Mouse (Mus musculus) brain, embryonic 14.5 days (tissue): ENCODE results near the gene Gm12185. TPM values are rescaled to one million over a fixed set of nuclear protein-coding genes. Genes with fewer than 3 reads are reported as not detected.
"Not testable (repeated sequence)": the region's sequence is repeated elsewhere in the genome, so short reads cannot be mapped to it uniquely, and the experiment has no call there.

Experiments used
- DNase-seq: peaks from one replicate; pipeline ENCODE4 v3.0.0-alpha.2; 2011; ENCODE audit warnings: low read depth
- CTCF ChIP-seq: fragments of 200-500 bp; IDR thresholded peaks from 2 replicates; pipeline ENCODE4 v1.5.1; 2012; ENCODE audit warnings: inconsistent platforms, mild to moderate bottlenecking, moderate library complexity, borderline replicate concordance; ENCODE audit not compliant: insufficient read depth, insufficient read length; ENCODE audit errors: extremely low read depth
- POLR2A ChIP-seq: fragments of 200-500 bp; IDR thresholded peaks from 2 replicates; pipeline ENCODE4 v1.6.1; 2012; ENCODE audit warnings: mild to moderate bottlenecking, inconsistent platforms, borderline replicate concordance; ENCODE audit not compliant: poor library complexity, insufficient read depth, insufficient read length, severe bottlenecking; ENCODE audit errors: extremely low read depth
- polyA plus RNA-seq: library from polyadenylated mRNA; depleted of rRNA; stranded (reverse); fragments of >200 nt; gene quantifications from 2 replicates; pipeline ENCODE4 v1.2.3, GENCODE M21; 2012

Gene Gm12185
- polyA plus RNA-seq, 1 experiment, result 0.04 TPM

GRCm38 (mm10) chr11:48918380-48918779 lies 73.6 kb downstream of the Gm12185 start:
- DNase-seq, result no peak
- no peak for TF ChIP-seq POLR2A
- no peak for TF ChIP-seq CTCF

GRCm38 (mm10) chr11:48913611-48914010 lies 78.4 kb downstream of the Gm12185 start:
- no peak for DNase-seq
- TF ChIP-seq POLR2A (no peak), CTCF (no peak)

DNA sequence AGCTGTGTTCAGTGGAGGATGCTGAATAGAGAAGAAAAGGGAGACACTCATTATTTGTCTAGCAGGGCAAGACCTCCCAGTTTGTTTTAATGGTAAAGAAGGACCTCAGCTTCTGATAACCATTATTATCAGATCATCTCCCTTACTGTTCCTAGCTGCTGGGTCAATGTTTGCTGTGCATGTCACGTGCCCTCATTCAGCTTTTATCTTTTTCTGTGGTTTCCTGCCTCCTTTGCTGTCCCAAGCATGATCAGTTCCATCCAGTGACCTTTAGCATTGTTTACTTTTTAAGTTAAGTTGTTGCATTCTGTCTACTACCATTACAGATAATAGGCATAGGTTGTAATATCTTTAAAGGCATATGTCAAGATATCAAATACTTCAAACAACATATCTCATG lies 83.6 kb downstream of the Gm12185 start:
- TF ChIP-seq CTCF, result no peak
- TF ChIP-seq POLR2A, result no peak
- no peak for DNase-seq

DNA sequence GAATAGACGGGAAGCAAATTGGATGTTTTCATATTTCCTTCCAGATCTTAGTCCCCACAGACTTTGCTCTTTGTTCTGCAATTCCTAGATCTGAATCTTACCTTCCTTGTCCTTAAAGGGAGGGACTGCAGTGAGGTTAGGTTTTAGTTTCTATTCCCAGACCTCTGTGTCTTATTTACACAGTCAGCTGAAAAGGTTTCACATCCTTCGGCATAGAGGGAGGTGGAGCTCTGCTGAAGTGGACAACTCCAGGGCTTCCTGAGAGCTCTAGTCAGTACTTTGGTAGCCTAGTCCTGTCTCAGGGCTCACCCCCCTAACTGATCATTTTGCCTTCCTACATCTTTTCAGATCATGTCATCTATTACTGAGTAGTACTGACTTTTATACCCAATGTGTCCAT lies 90.0 kb downstream of the Gm12185 start, which contains the start of gene Gm5431:
Gene Gm5431 (minus strand): TSS at position 194 of the 400 bp plus-strand sequence.
- TF ChIP-seq CTCF (no peak), POLR2A (no peak)
- no peak for DNase-seq

GRCm38 (mm10) chr11:48901567-48901930 lies 90.5 kb downstream of the Gm12185 start:
- DNase-seq, result not testable (repeated sequence)

DNA sequence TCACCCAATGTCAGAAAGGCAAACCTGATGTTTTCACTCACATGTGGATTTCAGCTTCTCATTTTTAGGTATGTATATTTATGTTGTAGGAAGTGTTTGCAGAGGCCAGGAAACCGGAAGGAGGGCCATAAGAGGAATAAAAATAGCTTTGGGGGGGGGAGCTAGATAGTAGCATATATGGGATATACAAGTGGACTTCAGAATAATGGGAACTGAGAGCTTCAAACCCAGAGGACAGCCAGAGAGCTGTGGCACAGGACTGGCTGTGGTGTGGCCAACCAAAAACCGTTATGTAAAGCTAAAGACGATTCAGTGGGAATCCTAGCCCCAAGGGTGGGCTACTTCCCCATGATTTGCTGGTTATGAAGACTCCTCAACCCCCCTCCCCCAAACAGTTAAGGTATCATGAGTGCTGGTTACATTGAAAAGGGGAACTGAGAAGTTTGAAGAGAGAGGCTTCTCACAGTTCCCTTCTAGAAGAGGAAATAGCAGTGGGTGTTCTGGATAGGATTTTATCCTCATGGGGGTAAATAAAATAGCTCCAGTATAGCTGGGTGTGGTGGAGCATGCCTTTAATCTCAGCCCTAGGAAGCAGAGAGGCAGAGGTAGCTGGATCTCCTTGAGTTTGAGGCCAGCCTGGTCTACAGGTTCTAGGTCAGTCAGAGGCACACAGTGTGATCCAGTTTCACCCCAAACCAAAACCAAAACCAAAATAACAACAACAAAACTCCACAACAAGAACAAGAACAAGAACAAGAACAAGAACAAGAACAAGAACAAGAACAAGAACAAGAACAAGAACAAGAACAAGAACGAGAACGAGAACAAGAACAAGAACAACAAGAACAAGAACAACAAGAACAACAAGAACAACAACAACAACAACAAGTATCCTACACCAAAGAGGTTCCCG lies 91.1 kb downstream of the Gm12185 start:
- not testable (repeated sequence) for DNase-seq

DNA sequence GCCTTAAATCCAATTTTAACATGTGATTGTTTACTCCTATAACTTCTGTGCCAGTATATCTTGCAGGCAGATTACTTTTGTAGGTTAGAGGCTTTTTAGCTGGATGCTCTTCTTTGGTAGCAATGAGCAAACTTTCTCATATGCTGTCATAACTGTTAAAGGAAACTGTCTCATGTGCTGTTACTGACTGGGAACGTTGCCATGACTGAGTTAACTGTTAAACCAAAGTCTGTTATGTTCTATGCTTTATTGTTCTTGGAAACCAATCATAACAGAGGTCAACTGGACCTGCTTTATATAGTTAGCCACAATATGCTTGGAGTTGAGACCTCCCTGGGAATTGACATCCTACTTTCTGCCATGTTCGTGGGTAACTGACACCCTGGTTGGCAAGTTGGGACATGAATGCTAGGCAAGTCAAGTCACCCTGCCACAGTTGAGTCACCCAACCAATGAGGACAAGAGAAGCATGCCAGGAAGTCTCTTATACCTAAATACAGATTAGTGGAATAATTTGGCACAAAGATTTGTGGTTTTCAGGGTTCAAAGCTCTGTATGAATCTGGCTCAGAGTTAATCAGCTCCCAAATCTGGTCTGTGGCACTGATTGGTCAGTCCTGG lies 93.1 kb downstream of the Gm12185 start:
- DNase-seq, result no peak
- TF ChIP-seq POLR2A, result no peak
- TF ChIP-seq CTCF, result no peak

DNA sequence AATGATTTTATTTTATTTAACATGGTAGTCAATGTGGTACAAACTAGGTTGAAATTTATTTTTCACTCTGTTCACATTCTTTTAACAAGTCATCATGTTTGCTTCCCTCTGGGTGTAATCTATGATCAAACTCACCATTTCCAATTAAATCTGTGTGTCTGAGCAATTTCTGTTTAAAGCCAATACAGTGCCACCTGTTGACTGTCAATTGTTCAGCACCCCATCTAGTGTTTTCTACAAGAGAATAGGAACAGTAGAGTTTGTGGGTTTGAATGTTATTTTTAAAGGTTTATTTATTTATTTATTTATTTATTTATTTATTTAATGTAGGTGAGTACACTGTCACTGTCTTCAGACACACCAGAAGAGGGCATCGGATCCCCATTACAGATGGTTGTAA lies 115.3 kb downstream of the Gm12185 start:
- TF ChIP-seq CTCF (no peak), POLR2A (no peak)

GRCm38 (mm10) chr11:48875343-48875837 lies 116.6 kb downstream of the Gm12185 start:
- not testable (repeated sequence) for DNase-seq

More for the DNA sequence above, 115.3 kb downstream of the Gm12185 start:
- DNase-seq, result no peak

- TF ChIP-seq POLR2A (no peak), CTCF (peak; percentile 72; the same call in 1 of the 2 replicates)
- DNase-seq, result peak; percentile 75
These were observed 117.6 kb downstream of the Gm12185 start for GRCm38 (mm10) chr11:48874465-48874864.

DNA sequence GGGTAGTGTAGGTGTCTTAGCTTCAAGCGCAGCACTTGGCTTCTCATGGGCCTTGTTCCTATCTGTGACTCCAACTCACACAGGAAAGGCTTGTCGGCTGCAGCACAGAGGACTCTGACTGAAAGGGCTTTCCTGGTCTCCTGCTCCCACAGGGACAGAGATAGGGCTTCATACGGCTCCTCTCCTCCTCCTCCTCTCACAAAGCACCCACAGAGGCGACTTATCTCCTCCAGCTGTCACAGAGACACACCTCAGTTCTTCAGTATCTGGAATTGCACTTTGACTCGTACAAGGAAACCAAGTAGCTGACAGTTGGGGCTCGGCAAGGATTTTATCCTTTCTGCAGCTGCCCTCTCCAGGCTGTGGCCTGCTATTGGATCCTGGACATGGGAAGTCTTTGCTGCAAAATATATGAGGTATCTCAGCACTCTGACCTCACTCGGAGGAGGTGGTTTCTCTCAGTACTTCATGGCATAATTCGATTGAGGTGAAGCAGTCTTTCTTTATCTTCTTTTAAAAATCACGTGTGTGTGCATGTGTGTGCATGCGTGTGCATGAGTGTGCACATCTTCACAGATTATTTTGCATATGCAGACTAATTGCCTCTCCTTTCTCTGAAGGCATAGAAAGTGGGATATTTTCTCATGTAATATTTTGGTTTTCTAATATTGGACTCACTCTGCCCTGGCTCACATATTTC lies 118.3 kb downstream of the Gm12185 start:
- no peak for DNase-seq
- TF ChIP-seq POLR2A (no peak), CTCF (no peak)

GRCm38 (mm10) chr11:48872695-48873300 lies 119.2 kb downstream of the Gm12185 start:
- no peak for DNase-seq
- TF ChIP-seq POLR2A, result no peak
- TF ChIP-seq CTCF, result no peak
